Comparison of ENCODE assay signal across 15 mouse cellular contexts in the genomic region with DNA sequence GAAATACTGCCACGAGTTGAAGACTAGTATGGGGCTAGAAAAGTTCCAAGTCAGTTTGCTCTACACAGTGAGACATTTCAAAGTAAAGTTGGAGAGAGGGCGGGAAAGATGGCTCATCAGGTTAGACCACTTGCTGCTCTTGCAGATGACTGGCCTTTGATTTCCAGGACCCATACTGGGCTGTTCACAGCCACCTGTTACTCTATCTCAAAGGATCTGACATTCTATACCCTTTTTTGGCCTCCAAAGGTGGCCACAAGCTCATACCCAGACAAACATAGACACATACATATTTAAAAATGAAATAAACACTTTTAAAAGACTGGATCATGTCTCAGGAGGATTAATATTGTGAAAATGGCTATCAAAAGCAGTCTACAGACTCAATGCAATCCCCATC.
"Had no signal": no experiment of that assay in that cellular context is flagged by ENCODE, and none has a peak within 500 bp of the region (broad histone marks: within the 10 kb centered on the region; RNA-seq: fewer than 3 reads in every experiment).

No protein-coding gene starts in this region.

- DNase-seq: retina, postnatal 1 day; right cerebral cortex, adult 18-20 months; right cerebral cortex, postnatal 14 days; right cerebral cortex, postnatal 25 days; right cerebral cortex, postnatal 4 days; spleen, adult 18-20 months; thymus, adult 18-20 months; thymus, adult 2 months; thymus, postnatal 14 days; thymus, postnatal 25 days; thymus, postnatal 36 days; thymus, postnatal 4 days had no signal

- H3K27me3 ChIP-seq: neural tube, embryonic 13.5 days; neural tube, embryonic 15.5 days; stomach, embryonic 15.5 days had no signal

- H3K4me1 ChIP-seq: neural tube, embryonic 13.5 days; neural tube, embryonic 15.5 days; stomach, embryonic 15.5 days had no signal

- H3K4me2 ChIP-seq: neural tube, embryonic 13.5 days; neural tube, embryonic 15.5 days; stomach, embryonic 15.5 days had no signal

- H3K4me3 ChIP-seq: neural tube, embryonic 13.5 days; neural tube, embryonic 15.5 days; stomach, embryonic 15.5 days had no signal
